Mouse (Mus musculus): ENCODE data around the gene Selenon. TPM values are rescaled to one million over a fixed set of nuclear protein-coding genes. Genes with fewer than 3 reads are reported as not detected.

Selenon gene
- polyA plus RNA-seq, 1 experiment from 2014 or later = 2.8 TPM

GRCm38 (mm10) chr4:134523447-134523846, 28.5 kb downstream of the Selenon start:
- Histone ChIP-seq H3K9ac (replicated peaks) (no peak overlapping the region), H3K9me3 (ENCODE audit: low read length) (no peaks in the 10 kb centered on the region), H3K36me3 (replicated peaks; ENCODE audit: insufficient read depth, low read length) (peaks cover 54% of the 10 kb centered on the region), H3K4me2 (ENCODE audit: low read depth, low read length) (no peak overlapping the region), H3K27ac (ENCODE audit: low read depth) (no peak overlapping the region), H3K4me3 (ENCODE audit: low read depth, low read length) (no peak overlapping the region), H3K27me3 (ENCODE audit: insufficient read depth, low read length) (no peaks in the 10 kb centered on the region), H3K4me1 (ENCODE audit: insufficient read depth) (no peaks in the 10 kb centered on the region)
- WGBS (ENCODE audit: insufficient replicate concordance) = 83% methylated on average over 4 of the region's 4 CpGs
- no peak for DNase-seq
- TF ChIP-seq EP300 (IDR thresholded peaks at IDR 0.05; ENCODE audit: low read depth) (no peak), CTCF (IDR thresholded peaks at IDR 0.05; ENCODE audit: low read depth) (no peak)
- ATAC-seq = no peak

GRCm38 (mm10) chr4:134519281-134519680, 32.7 kb downstream of the Selenon start:
- ATAC-seq = no peak
- Histone ChIP-seq H3K27me3 (ENCODE audit: insufficient read depth, low read length) (no peaks in the 10 kb centered on the region), H3K9ac (replicated peaks) (no peak overlapping the region), H3K27ac (ENCODE audit: low read depth) (no peak overlapping the region), H3K4me1 (ENCODE audit: insufficient read depth) (peaks cover 4% of the 10 kb centered on the region; the same call in 1 of the 2 replicates), H3K9me3 (ENCODE audit: low read length) (no peaks in the 10 kb centered on the region), H3K4me2 (ENCODE audit: low read depth, low read length) (no peak overlapping the region), H3K4me3 (ENCODE audit: low read depth, low read length) (no peak overlapping the region), H3K36me3 (replicated peaks; ENCODE audit: insufficient read depth, low read length) (peaks cover 23% of the 10 kb centered on the region)
- DNase-seq = no peak
- TF ChIP-seq EP300 (IDR thresholded peaks at IDR 0.05; ENCODE audit: low read depth) (no peak), CTCF (IDR thresholded peaks at IDR 0.05; ENCODE audit: low read depth) (no peak)

- Histone ChIP-seq H3K9ac (replicated peaks) (no peak overlapping the region), H3K4me2 (ENCODE audit: low read depth, low read length) (no peak overlapping the region), H3K9me3 (ENCODE audit: low read length) (no peaks in the 10 kb centered on the region), H3K4me3 (ENCODE audit: low read depth, low read length) (no peak overlapping the region), H3K27ac (ENCODE audit: low read depth) (no peak overlapping the region), H3K27me3 (ENCODE audit: insufficient read depth, low read length) (no peaks in the 10 kb centered on the region), H3K36me3 (replicated peaks; ENCODE audit: insufficient read depth, low read length) (peaks cover 21% of the 10 kb centered on the region), H3K4me1 (ENCODE audit: insufficient read depth) (peaks cover 8% of the 10 kb centered on the region; the same call in 1 of the 2 replicates)
- WGBS (ENCODE audit: insufficient replicate concordance) = 87% methylated on average over 4 of the region's 4 CpGs
- no peak for TF ChIP-seq CTCF (IDR thresholded peaks at IDR 0.05; ENCODE audit: low read depth)
- no peak for TF ChIP-seq EP300 (IDR thresholded peaks at IDR 0.05; ENCODE audit: low read depth)
- no peak for ATAC-seq
- no peak for DNase-seq
Observed at GRCm38 (mm10) chr4:134518541-134518940, 33.4 kb downstream of the Selenon start.

- 66% methylated on average over 10 of the region's 10 CpGs for WGBS (ENCODE audit: insufficient replicate concordance)
- Histone ChIP-seq H3K4me1 (ENCODE audit: insufficient read depth) (peaks cover 13% of the 10 kb centered on the region), H3K4me3 (ENCODE audit: low read depth, low read length) (no peak overlapping the region), H3K36me3 (replicated peaks; ENCODE audit: insufficient read depth, low read length) (peaks cover 16% of the 10 kb centered on the region), H3K9ac (replicated peaks) (no peak overlapping the region), H3K9me3 (ENCODE audit: low read length) (no peaks in the 10 kb centered on the region), H3K4me2 (ENCODE audit: low read depth, low read length) (no peak overlapping the region), H3K27ac (ENCODE audit: low read depth) (no peak overlapping the region), H3K27me3 (ENCODE audit: insufficient read depth, low read length) (no peaks in the 10 kb centered on the region)
- ATAC-seq (no peak), DNase-seq (no peak)
- TF ChIP-seq EP300 (IDR thresholded peaks at IDR 0.05; ENCODE audit: low read depth) = no peak
- no peak for TF ChIP-seq CTCF (IDR thresholded peaks at IDR 0.05; ENCODE audit: low read depth)
Observed at GRCm38 (mm10) chr4:134517719-134518118, 34.2 kb downstream of the Selenon start.

- 61% methylated on average over 8 of the region's 8 CpGs for WGBS (ENCODE audit: insufficient replicate concordance)
- no peak overlapping the region for H3K4me3 ChIP-seq (ENCODE audit: low read depth, low read length)
- no peak overlapping the region for H3K4me2 ChIP-seq (ENCODE audit: low read depth, low read length)
- no peak overlapping the region for H3K9ac ChIP-seq (replicated peaks)
- peaks cover 13% of the 10 kb centered on the region for H3K36me3 ChIP-seq (replicated peaks; ENCODE audit: insufficient read depth, low read length)
- no peaks in the 10 kb centered on the region for H3K9me3 ChIP-seq (ENCODE audit: low read length)
- ATAC-seq (no peak), DNase-seq (no peak)
- TF ChIP-seq CTCF (IDR thresholded peaks at IDR 0.05; ENCODE audit: low read depth) (no peak), EP300 (IDR thresholded peaks at IDR 0.05; ENCODE audit: low read depth) (no peak)
- H3K4me1 ChIP-seq (ENCODE audit: insufficient read depth) = peaks cover 18% of the 10 kb centered on the region
- no peaks in the 10 kb centered on the region for H3K27me3 ChIP-seq (ENCODE audit: insufficient read depth, low read length)
- no peak overlapping the region for H3K27ac ChIP-seq (ENCODE audit: low read depth)
Observed at GRCm38 (mm10) chr4:134516981-134517380, 35.0 kb downstream of the Selenon start.

GRCm38 (mm10) chr4:134515614-134516013, 36.4 kb downstream of the Selenon start:
- Histone ChIP-seq H3K27ac (ENCODE audit: low read depth) (no peak overlapping the region), H3K4me3 (ENCODE audit: low read depth, low read length) (no peak overlapping the region), H3K9me3 (ENCODE audit: low read length) (no peaks in the 10 kb centered on the region), H3K9ac (replicated peaks) (no peak overlapping the region), H3K36me3 (replicated peaks; ENCODE audit: insufficient read depth, low read length) (peaks cover 4% of the 10 kb centered on the region; the same call in 1 of the 2 replicates), H3K4me1 (ENCODE audit: insufficient read depth) (peaks cover 28% of the 10 kb centered on the region), H3K4me2 (ENCODE audit: low read depth, low read length) (no peak overlapping the region), H3K27me3 (ENCODE audit: insufficient read depth, low read length) (no peaks in the 10 kb centered on the region)
- WGBS (ENCODE audit: insufficient replicate concordance) = 63% methylated on average over 7 of the region's 7 CpGs
- DNase-seq = no peak
- no peak for TF ChIP-seq CTCF (IDR thresholded peaks at IDR 0.05; ENCODE audit: low read depth)
- no peak for TF ChIP-seq EP300 (IDR thresholded peaks at IDR 0.05; ENCODE audit: low read depth)
- ATAC-seq = no peak

Measured in liver, postnatal 0 days (tissue).